Mouse (Mus musculus) midbrain, embryonic 15.5 days (tissue): ENCODE measurements around the gene Gm29110. TPM values are rescaled to one million over a fixed set of nuclear protein-coding genes. Genes with fewer than 3 reads are reported as not detected.
"Not testable (repeated sequence)": the region's sequence is repeated elsewhere in the genome, so short reads cannot be mapped to it uniquely, and the experiment has no call there.

Experiments used
- ATAC-seq: fragments of 200-750 bp; cut with Nextera tagmentation; replicated peaks from 2 replicates; pipeline ENCODE4 v1.8.0; 2017; ENCODE audit warnings: moderate TSS enrichment
- H3K27ac ChIP-seq: fragments of 300-500 bp; sonication (generic); 2 replicates; pipeline ENCODE4 v1.5.1; 2015; ENCODE audit warnings: mild to moderate bottlenecking, inconsistent platforms
- H3K27me3 ChIP-seq: fragments of 300-500 bp; sonication (generic); replicated peaks from 2 replicates; pipeline ENCODE4 v1.6.1; 2015; ENCODE audit warnings: inconsistent platforms
- H3K36me3 ChIP-seq: fragments of 300-500 bp; sonication (generic); replicated peaks from 2 replicates; pipeline ENCODE4 v1.6.1; 2015; ENCODE audit warnings: inconsistent platforms
- H3K4me1 ChIP-seq: fragments of 300-500 bp; sonication (generic); 2 replicates; pipeline ENCODE4 v1.6.1; 2015; ENCODE audit warnings: inconsistent platforms
- H3K4me2 ChIP-seq: fragments of 300-500 bp; sonication (generic); 2 replicates; pipeline ENCODE4 v1.6.1; 2015; ENCODE audit warnings: inconsistent platforms, mild to moderate bottlenecking, moderate library complexity
- H3K4me3 ChIP-seq: fragments of 300-500 bp; sonication (generic); 2 replicates; pipeline ENCODE4 v1.5.1; 2015; ENCODE audit warnings: mild to moderate bottlenecking, inconsistent platforms
- H3K9ac ChIP-seq: fragments of 300-500 bp; sonication (generic); 2 replicates; pipeline ENCODE4 v1.6.1; 2015; ENCODE audit warnings: mild to moderate bottlenecking, inconsistent platforms
- H3K9me3 ChIP-seq: fragments of 300-500 bp; sonication (generic); 2 replicates; pipeline ENCODE4 v1.6.1; 2016; ENCODE audit warnings: inconsistent platforms
- WGBS: fragments of 180-500 bp; shearing (Covaris S2); methylation state at CpG from one replicate; pipeline ENCODE4 v1.1.7; 2015; ENCODE audit warnings: mixed read lengths; 5-methylcytosine and 5-hydroxymethylcytosine counted together
- polyA plus RNA-seq: library from polyadenylated mRNA; unstranded; fragments of >200 nt; fragmentation: Nextera tagmentation; extraction: Ambion mirVana; gene quantifications from 2 replicates; pipeline ENCODE4 v1.2.1, GENCODE M21; 2015

The Gm29110 gene
- not detected in 2 replicates for polyA plus RNA-seq

GRCm38 (mm10) chrY:74470231-74470630 lies at the start of gene Gm29110:
TSS of gene Gm29110 (plus strand) at chrY:74470531.
- H3K4me3 ChIP-seq, H3K4me2 ChIP-seq, H3K9ac ChIP-seq, ATAC-seq, H3K4me1 ChIP-seq, H3K36me3 ChIP-seq, H3K27ac ChIP-seq, H3K27me3 ChIP-seq, H3K9me3 ChIP-seq: not testable (repeated sequence)
- 57% methylated on average over 1 of the region's 6 CpGs for WGBS

Other genes with a start within 250 kb of the Gm29110 start
- not detected in 2 replicates for gene Gm21913, start 153.4 kb downstream of the Gm29110 start, polyA plus RNA-seq